Mouse (Mus musculus): ENCODE results near the gene Olfr10.

Gene Olfr10

GRCm38 (mm10) chr11:49329686-49330085, 25.1 kb downstream of the Olfr10 start:
- no peak for DNase-seq

GRCm38 (mm10) chr11:49334888-49335287, 30.3 kb downstream of the Olfr10 start, which contains the start of gene Olfr1390:
TSS of gene Olfr1390 (plus strand) at chr11:49335188.
- DNase-seq, result no peak

- no peak for DNase-seq
These were observed 32.8 kb downstream of the Olfr10 start for GRCm38 (mm10) chr11:49337150-49337832.

Measured in right cerebral cortex, postnatal 25 days (tissue).